Mouse (Mus musculus): Measurements from ENCODE around the gene Olfr1205. TPM values are rescaled to one million over a fixed set of nuclear protein-coding genes. Genes with fewer than 3 reads are reported as not detected.

The Olfr1205 gene
- not detected for total RNA-seq (2023)

DNA sequence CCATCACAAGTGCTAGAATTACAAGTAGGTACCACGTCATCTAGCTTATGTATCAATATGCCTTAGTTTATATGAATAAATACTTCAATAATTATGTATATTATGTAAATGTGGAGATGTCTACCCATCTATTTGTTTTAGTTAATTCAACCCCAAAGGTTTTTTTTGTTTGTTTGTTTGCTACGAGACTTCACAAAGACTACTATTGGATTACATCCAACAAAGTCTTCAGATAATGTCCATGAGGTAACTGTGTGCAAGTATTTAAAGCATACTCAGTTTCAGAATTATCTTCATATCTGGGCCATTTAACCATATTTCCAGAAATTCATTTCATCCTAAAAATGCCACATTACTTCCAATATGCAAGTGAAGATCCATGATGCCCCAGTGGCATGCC, at the start of gene Olfr1205:
Olfr1205 (plus strand) TSS at position 301 of the 400 bp plus-strand sequence.

DNA sequence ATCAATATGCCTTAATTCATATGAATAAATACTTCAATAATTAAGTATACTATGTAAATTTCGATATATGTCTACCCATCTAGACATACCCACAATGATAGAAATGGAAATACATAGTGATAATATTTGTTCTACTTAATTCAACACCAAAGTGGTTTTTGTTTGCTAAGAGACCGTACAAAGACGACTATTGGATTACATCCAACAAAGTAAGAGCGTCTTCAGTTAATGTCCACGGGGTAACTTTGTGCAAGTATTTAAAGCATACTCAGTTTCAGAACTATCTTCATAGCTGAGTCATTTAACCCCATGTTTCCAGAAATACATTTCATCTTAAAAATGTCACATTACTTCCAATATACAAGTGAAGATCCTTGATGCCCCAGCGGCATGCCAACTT, 36.8 kb upstream of the Olfr1205 start, which contains the start of gene Olfr1201:
Olfr1201 (plus strand) TSS at position 301 of the 400 bp plus-strand sequence.

DNA sequence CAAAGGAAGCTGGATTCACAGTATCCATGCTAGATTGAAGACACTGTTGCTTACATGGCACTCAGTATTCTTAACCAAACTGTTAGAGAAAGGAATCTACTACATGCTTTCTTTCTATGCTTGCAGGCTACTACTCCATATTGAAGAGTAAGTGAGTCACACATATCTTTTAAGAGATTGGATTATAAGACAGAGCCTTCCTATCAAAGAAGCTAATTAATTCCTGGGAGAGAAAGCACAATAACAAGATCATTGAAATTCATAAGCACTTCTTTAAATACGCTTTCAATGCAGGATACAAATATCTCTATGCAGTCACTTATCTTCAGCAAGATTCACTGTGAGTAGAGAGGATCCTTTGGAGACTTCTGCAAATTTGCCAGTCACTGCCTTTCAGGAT, 15.3 kb upstream of the Olfr1205 start, which contains the start of gene Olfr1202:
Olfr1202 (plus strand) TSS at position 301 of the 400 bp plus-strand sequence.

GRCm38 (mm10) chr2:88848992-88849391, 19.5 kb downstream of the Olfr1205 start, which contains the start of gene Olfr1204:
Olfr1204 (plus strand) TSS chr2:88849292.

DNA sequence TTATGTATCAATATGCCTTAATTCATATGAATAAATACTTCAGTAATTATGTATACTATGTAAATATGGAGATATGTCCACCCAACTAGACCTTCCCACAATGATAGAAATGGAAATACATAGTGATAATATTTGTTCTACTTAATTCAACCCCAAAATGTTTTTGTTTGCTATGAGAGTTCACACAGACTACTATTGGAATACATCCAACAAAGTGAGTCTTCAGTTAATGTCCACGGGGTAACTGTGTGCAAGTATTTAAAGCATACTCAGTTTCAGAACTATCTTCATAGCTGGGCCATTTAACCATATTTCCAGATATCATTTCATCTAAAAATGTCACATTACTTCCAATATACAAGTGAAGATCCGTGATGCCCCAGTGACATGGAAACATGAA, 33.4 kb downstream of the Olfr1205 start, which contains the start of gene Olfr1206:
Olfr1206 (plus strand) TSS at position 301 of the 400 bp plus-strand sequence.

Other genes starting within 250 kb of the Olfr1205 start
- not detected for gene Olfr1189, start 243.3 kb upstream of the Olfr1205 start, total RNA-seq (2023)
- gene Olfr1191-ps1, start 189.2 kb upstream of the Olfr1205 start, total RNA-seq (2023), result under 1 TPM in 1 of 2 experiments, not detected in 1; 0.09 TPM
- gene Olfr1192-ps1, start 181.2 kb upstream of the Olfr1205 start, total RNA-seq (2023), result not detected
- gene Olfr1193, start 154.1 kb upstream of the Olfr1205 start, total RNA-seq (2023), result not detected
- not detected for gene Olfr1195, start 140.6 kb upstream of the Olfr1205 start, total RNA-seq (2023)
- gene Olfr1196, start 125.1 kb upstream of the Olfr1205 start, total RNA-seq (2023), result not detected
- not detected for gene Olfr1197, start 97.4 kb upstream of the Olfr1205 start, total RNA-seq (2023)
- not detected for gene Olfr1198, start 78.4 kb upstream of the Olfr1205 start, total RNA-seq (2023)
- gene Olfr1199, start 69.3 kb upstream of the Olfr1205 start, total RNA-seq (2023), result not detected
- gene Olfr1200, start 59.2 kb upstream of the Olfr1205 start, total RNA-seq (2023), result not detected
- gene Olfr1201, start 36.7 kb upstream of the Olfr1205 start, total RNA-seq (2023), result not detected
- gene Olfr1202, start 15.2 kb upstream of the Olfr1205 start, total RNA-seq (2023), result not detected
- gene Olfr1204, start 19.6 kb downstream of the Olfr1205 start, total RNA-seq (2023), result not detected
- not detected for gene Olfr1206, start 33.5 kb downstream of the Olfr1205 start, total RNA-seq (2023)
- not detected for gene Olfr1208, start 72.6 kb downstream of the Olfr1205 start, total RNA-seq (2023)
- gene Olfr1209, start 85.4 kb downstream of the Olfr1205 start, total RNA-seq (2023), result not detected
- not detected for gene Olfr1211, start 108.4 kb downstream of the Olfr1205 start, total RNA-seq (2023)
- gene Olfr1212, start 124.2 kb downstream of the Olfr1205 start, total RNA-seq (2023), result not detected
- not detected for gene Gm13762, start 150.5 kb downstream of the Olfr1205 start, total RNA-seq (2023)
- gene Olfr1214, start 162.9 kb downstream of the Olfr1205 start, total RNA-seq (2023), result not detected
- not detected for gene Olfr1215, start 177.2 kb downstream of the Olfr1205 start, total RNA-seq (2023)
- not detected for gene Olfr1216, start 188.6 kb downstream of the Olfr1205 start, total RNA-seq (2023)
- gene Olfr1217, start 202.3 kb downstream of the Olfr1205 start, total RNA-seq (2023), result not detected
- not detected for gene Olfr1218, start 231.4 kb downstream of the Olfr1205 start, total RNA-seq (2023)

Data from neutrophil, adult 59 days (primary cell).